Mouse (Mus musculus) midbrain, embryonic 16.5 days (tissue): ENCODE data around the gene Zfp11. TPM values are rescaled to one million over a fixed set of nuclear protein-coding genes. Genes with fewer than 3 reads are reported as not detected.
A peak's percentile ranks its signal among the peaks of the same experiment; 100 is the strongest.
"Not testable (repeated sequence)": the region's sequence is repeated elsewhere in the genome, so short reads cannot be mapped to it uniquely, and the experiment has no call there.

ENCODE experiments used
- ATAC-seq: fragments of 200-750 bp; cut with Nextera tagmentation; 2 replicates; pipeline ENCODE4 v1.8.0; 2017; ENCODE audit warnings: moderate TSS enrichment
- H3K27ac ChIP-seq: fragments of 300-500 bp; sonication (generic); 2 replicates; pipeline ENCODE4 v1.5.1; 2014; ENCODE audit warnings: mild to moderate bottlenecking, low read length, mixed read lengths
- H3K27me3 ChIP-seq: fragments of 300-500 bp; sonication (generic); 2 replicates; pipeline ENCODE4 v1.6.1; 2014; ENCODE audit warnings: low read depth, low read length, mixed read lengths; ENCODE audit not compliant: control insufficient read depth, insufficient read depth
- H3K36me3 ChIP-seq: fragments of 300-500 bp; sonication (generic); 2 replicates; pipeline ENCODE4 v1.6.1; 2014; ENCODE audit warnings: mild to moderate bottlenecking, low read length, moderate library complexity, mixed read lengths; ENCODE audit not compliant: control insufficient read depth, insufficient read depth
- H3K4me1 ChIP-seq: fragments of 300-500 bp; sonication (generic); 2 replicates; pipeline ENCODE4 v1.6.1; 2014; ENCODE audit warnings: mild to moderate bottlenecking, low read length, mixed read lengths; ENCODE audit not compliant: control insufficient read depth, insufficient read depth
- H3K4me2 ChIP-seq: fragments of 300-500 bp; sonication (generic); 2 replicates; pipeline ENCODE4 v1.6.1; 2014; ENCODE audit warnings: mild to moderate bottlenecking, low read length, mixed read lengths
- H3K4me3 ChIP-seq: fragments of 300-500 bp; sonication (generic); 2 replicates; pipeline ENCODE4 v1.5.1; 2014; ENCODE audit warnings: low read depth, mild to moderate bottlenecking, low read length, moderate library complexity, mixed read lengths
- H3K9ac ChIP-seq: fragments of 300-500 bp; sonication (generic); 2 replicates; pipeline ENCODE4 v1.6.1; 2014; ENCODE audit warnings: low read depth, low read length, mixed read lengths
- H3K9me3 ChIP-seq: fragments of 300-500 bp; sonication (generic); replicated peaks from 2 replicates; pipeline ENCODE4 v1.6.1; 2014; ENCODE audit warnings: mild to moderate bottlenecking, low read length, mixed read lengths; ENCODE audit not compliant: control insufficient read depth, poor library complexity, severe bottlenecking
- WGBS: fragments of 180-500 bp; shearing (Covaris S2); extraction: QIAGEN DNeasy Blood & Tissue Kit; methylation state at CpG from one replicate; pipeline ENCODE4 v1.1.7; 2014; 5-methylcytosine and 5-hydroxymethylcytosine counted together
- polyA plus RNA-seq: library from polyadenylated mRNA; unstranded; fragments of >200 nt; fragmentation: Nextera tagmentation; extraction: Ambion mirVana; gene quantifications from 2 replicates; pipeline ENCODE4 v1.2.1, GENCODE M21; 2015

Zfp11 gene
- polyA plus RNA-seq, 1 experiment from 2014 or later = 8.1 TPM

DNA sequence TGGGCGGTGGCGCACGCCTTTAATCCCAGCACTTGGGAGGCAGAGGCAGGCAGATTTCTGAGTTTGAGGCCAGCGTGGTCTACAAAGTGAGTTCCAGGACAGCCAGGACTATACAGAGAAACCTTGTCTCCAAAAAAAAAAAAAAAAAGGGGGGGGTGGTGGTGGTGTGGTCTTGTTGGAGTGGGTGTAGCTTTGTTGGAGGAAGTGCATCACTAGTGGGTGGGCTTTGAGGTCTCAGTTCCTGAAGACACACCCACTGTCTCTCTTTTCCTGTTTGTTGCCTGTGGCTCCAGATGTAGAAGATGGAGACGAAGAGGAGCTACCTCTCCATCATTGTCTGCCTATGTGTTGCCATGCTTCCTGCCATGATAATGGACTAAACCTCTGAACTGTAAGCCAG lies 15.2 kb upstream of the Zfp11 start:
- 93% methylated on average over 5 of the region's 5 CpGs for WGBS
- not testable (repeated sequence) for H3K4me1 ChIP-seq, H3K9me3 ChIP-seq, H3K27me3 ChIP-seq, H3K36me3 ChIP-seq, H3K27ac ChIP-seq, H3K4me3 ChIP-seq, H3K4me2 ChIP-seq, H3K9ac ChIP-seq, ATAC-seq

DNA sequence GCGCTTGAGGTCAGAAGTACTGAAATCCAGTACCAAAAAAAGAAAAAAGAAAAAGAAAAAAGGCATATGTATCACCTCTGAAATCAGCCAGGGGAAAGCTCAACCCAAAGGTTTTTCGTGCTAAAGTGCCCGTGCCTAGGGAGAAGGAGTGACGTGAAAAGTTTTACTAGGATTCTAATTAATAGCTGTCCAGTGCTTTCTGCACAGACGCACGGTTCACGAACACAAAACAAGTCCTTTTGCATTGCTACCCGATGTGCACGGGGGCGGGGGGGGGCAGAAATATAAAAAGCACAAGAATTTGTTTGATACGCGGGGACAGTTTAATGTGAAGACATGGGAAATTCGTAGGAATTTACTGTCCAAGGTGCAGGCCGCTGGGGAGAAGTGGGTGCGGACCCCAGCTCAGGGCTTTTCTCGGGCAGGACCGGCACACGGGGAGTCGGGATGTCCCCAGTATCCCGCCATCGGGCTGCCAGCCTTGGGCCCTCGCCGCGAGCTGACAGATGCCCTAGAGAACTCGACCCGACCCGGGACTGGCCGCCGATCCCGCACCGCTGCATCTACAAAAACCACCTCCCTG lies 355 bp downstream of the Zfp11 start:
- 0 out of 2 replicates have a peak, but pooled peaks have one; percentile 42 for ATAC-seq
- Histone ChIP-seq H3K4me1 (peaks cover 14% of the 10 kb centered on the region), H3K4me3 (peak overlapping the region; percentile 84), H3K9ac (peak overlapping the region; percentile 91), H3K36me3 (no peaks in the 10 kb centered on the region), H3K9me3 (no peaks in the 10 kb centered on the region), H3K27ac (peak overlapping the region; percentile 82), H3K27me3 (no peaks in the 10 kb centered on the region), H3K4me2 (peak overlapping the region; percentile 92)
- under 1% methylated on average over 31 of the region's 31 CpGs for WGBS

DNA sequence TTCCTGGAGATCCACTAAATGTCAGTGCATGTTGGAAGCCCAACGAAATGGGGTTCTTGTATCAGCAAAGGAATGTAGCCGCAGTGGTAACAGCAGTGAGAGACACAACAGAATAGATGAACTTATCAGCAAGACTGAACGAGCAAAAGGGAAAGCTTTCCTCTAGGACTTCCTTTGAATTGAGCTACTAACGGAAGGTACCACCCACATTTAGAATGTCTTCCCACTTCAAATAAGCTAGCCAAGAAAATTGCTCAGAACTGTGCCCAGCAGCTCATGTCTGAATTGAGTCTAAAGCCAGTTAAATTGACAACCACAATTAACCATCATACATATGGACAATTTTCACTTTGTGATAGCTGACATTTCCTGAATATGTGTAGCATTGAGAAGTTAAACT lies 2.0 kb downstream of the Zfp11 start:
- H3K9me3 ChIP-seq = no peaks in the 10 kb centered on the region
- H3K27me3 ChIP-seq = no peaks in the 10 kb centered on the region
- H3K4me2 ChIP-seq = no peak overlapping the region
- H3K9ac ChIP-seq = no peak overlapping the region
- no peak for ATAC-seq
- no peaks in the 10 kb centered on the region for H3K36me3 ChIP-seq
- H3K27ac ChIP-seq = no peak overlapping the region
- H3K4me3 ChIP-seq = no peak overlapping the region
- WGBS = 94% methylated on average over 4 of the region's 4 CpGs
- peaks cover 14% of the 10 kb centered on the region for H3K4me1 ChIP-seq

DNA sequence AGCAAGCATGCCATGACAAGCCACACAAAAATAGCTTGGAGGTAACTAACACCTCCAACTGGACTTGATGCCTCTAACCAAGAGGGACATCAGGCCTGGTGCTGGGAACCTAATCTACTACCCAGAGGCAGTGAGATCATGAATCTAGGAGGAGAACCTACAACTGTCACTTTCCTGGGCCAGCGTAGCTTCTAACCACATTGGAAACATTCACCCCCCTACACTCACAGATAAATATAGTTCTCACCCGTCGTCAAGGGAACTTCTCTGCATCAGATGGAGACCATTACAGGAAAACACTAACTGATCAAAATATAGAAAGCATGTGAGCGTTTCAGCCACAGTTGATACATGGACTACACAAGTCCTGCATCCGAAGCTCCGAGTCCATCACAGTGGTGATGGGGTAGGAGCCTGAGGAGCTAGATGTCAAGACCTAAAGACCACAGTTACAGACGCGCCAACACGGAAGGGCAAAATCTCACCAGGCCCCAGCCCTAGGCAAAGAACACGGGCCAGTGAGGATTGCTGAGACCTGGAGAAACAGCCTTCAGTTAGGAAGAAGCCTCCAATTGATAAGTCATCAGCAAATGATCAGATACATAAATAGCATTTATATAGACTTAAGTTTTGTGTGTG lies 3.5 kb downstream of the Zfp11 start:
- H3K36me3 ChIP-seq = no peaks in the 10 kb centered on the region

DNA sequence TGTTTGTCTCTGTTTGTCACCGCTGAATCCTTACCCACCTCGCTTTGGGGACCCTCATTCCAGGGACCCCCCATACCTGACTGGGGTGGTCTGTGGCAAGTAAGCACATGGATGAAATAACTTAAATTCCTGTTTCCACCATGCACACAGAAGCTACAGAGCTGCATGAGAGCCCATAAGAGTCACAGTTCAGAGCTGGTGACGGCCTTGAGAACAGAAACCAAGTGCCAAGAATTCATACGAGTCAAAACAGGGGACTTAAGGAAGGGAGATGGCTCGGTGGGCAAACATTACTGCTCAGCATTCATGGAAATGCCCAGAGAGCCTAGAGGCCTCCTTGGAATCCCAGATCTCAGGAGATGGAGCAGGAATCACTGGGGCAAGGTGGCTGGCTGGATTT lies 5.8 kb downstream of the Zfp11 start:
- Histone ChIP-seq H3K27me3 (no peaks in the 10 kb centered on the region), H3K4me1 (peaks cover 10% of the 10 kb centered on the region), H3K4me3 (no peak overlapping the region), H3K9ac (no peak overlapping the region), H3K36me3 (peaks cover 6% of the 10 kb centered on the region; the same call in 1 of the 2 replicates), H3K9me3 (no peaks in the 10 kb centered on the region), H3K4me2 (no peak overlapping the region), H3K27ac (no peak overlapping the region)
- 95% methylated on average over 5 of the region's 5 CpGs for WGBS
- no peak for ATAC-seq

More for the DNA sequence above, 3.5 kb downstream of the Zfp11 start:
- Histone ChIP-seq H3K9ac (no peak overlapping the region), H3K4me2 (no peak overlapping the region), H3K27me3 (no peaks in the 10 kb centered on the region), H3K27ac (no peak overlapping the region), H3K4me3 (no peak overlapping the region), H3K9me3 (no peaks in the 10 kb centered on the region), H3K4me1 (peaks cover 14% of the 10 kb centered on the region)
- 94% methylated on average over 10 of the region's 10 CpGs for WGBS
- ATAC-seq = no peak

DNA sequence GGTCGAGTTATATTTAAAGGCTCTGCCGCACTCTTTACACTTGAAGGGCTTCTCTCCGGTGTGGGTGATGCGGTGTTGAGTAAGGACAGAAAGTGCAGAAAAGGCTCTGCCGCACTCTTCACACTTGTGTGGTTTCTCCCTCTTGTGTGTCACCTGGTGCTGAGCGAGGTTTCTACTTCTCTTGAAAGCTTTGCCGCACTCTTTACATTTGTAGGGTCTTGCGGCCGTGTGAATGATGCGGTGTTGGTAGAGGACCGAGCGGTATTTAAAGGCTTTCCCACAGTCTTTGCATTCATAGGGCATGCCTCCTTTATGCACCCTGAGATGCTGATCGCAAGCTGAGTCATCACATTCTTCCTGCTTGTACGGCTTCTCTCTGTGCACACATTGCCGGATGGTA lies 12.0 kb downstream of the Zfp11 start:
- peaks cover 29% of the 10 kb centered on the region for H3K36me3 ChIP-seq
- H3K27me3 ChIP-seq = no peaks in the 10 kb centered on the region
- H3K9ac ChIP-seq = no peak overlapping the region
- ATAC-seq = no peak
- H3K4me1 ChIP-seq = no peaks in the 10 kb centered on the region
- H3K4me2 ChIP-seq = no peak overlapping the region
- H3K27ac ChIP-seq = no peak overlapping the region
- 94% methylated on average over 15 of the region's 15 CpGs for whole genome bisulfite sequencing
- H3K9me3 ChIP-seq = no peaks in the 10 kb centered on the region
- no peak overlapping the region for H3K4me3 ChIP-seq

DNA sequence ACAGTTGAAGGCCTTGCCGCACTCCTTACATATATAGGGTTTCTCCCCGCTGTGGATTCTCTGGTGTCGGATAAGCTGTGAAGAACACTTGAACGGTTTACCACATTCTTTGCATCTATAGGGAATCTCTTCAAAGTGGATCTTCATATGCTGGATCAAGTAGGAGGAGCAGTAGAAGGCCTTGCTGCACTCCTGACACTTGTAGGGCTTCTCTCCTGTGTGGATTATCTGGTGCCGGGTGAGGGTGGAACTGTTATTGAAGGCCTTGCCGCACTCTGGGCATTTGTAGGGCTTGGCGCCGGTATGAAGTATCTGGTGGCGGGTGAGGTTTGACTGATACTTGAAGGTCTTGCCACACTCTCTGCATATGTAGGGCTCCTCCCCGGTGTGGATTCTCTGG lies 12.9 kb downstream of the Zfp11 start:
- Histone ChIP-seq H3K9me3 (no peaks in the 10 kb centered on the region), H3K4me1 (no peaks in the 10 kb centered on the region), H3K27ac (no peak overlapping the region), H3K4me2 (no peak overlapping the region), H3K4me3 (no peak overlapping the region), H3K27me3 (no peaks in the 10 kb centered on the region), H3K36me3 (peaks cover 29% of the 10 kb centered on the region), H3K9ac (no peak overlapping the region)
- 97% methylated on average over 10 of the region's 10 CpGs for WGBS
- ATAC-seq = no peak

DNA sequence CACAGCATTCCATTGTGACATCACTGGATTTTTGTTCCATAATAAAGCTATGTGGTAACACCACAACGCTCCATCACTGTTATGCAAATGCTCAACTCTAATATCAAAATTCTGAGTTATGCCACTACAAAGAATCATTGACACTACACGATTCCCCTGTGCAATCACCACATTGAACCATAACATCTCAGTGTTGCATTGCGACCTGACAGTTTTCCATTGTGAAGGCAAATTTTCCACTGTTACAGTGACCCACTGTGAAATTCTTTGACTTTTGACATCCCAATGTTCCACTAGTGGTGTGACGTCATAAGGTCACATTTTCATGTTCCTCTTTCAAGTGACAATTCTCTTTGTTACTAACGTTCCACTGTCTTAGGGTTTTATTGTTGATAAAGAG lies 19.0 kb downstream of the Zfp11 start:
- 92% methylated on average over 5 of the region's 5 CpGs for WGBS
- no peak overlapping the region for H3K27ac ChIP-seq
- no peak overlapping the region for H3K9ac ChIP-seq
- no peak for ATAC-seq
- H3K4me1 ChIP-seq = no peaks in the 10 kb centered on the region
- H3K4me3 ChIP-seq = no peak overlapping the region
- no peaks in the 10 kb centered on the region for H3K27me3 ChIP-seq
- H3K9me3 ChIP-seq = no peaks in the 10 kb centered on the region
- 0 out of 2 replicates have a peak, but pooled peaks cover 2% of the 10 kb centered on the region for H3K36me3 ChIP-seq
- H3K4me2 ChIP-seq = no peak overlapping the region

DNA sequence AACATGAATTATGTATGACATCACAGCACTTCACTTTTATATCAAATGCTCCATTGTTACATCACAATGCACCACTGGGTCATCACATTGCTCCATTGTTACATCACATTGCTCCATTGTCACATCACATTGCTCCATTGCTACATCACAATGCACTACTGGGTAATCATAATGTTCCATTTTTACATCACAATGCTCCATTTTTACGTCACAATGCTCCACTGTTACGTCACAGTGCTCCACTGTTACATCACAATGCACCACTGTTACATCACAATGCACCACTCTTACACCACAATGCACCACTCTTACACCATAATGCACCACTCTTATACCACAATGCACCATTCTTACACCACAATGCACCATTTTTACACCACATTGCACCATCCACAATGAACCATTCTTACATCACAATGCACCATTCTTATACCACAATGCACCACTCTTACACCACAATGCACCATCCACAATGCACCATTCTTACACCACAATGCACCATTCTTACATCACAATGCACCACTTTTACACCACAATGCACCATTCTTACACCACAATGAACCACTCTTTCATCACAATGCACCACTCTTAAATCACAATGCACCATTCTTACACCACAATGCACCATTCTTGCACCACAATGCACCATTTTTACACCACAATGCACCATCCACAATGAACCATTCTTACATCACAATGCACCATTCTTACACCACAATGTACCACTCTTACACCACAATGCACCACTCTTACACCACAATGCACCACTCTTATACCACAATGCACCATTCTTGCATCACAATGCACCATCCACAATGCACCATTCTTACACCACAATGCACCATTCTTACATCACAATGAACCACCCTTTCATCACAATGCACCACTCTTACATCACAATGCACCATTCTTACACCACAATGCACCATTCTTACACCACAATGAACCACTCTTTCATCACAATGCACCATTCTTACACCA lies 37.3 kb downstream of the Zfp11 start:
- H3K4me2 ChIP-seq, H3K4me3 ChIP-seq, H3K27ac ChIP-seq, H3K9me3 ChIP-seq, H3K27me3 ChIP-seq, H3K36me3 ChIP-seq, ATAC-seq, H3K9ac ChIP-seq, H3K4me1 ChIP-seq: not testable (repeated sequence)
- WGBS = 91% methylated on average over 2 of the region's 2 CpGs
